Mouse (Mus musculus) liver, embryonic 14.5 days (tissue): ENCODE results near the gene Igdcc3. TPM values are rescaled to one million over a fixed set of nuclear protein-coding genes. Genes with fewer than 3 reads are reported as not detected.
A peak's percentile ranks its signal among the peaks of the same experiment; 100 is the strongest.

Experiments
- ATAC-seq: fragments of 200-750 bp; cut with Nextera tagmentation; 2 replicates; pipeline ENCODE4 v1.8.0; 2017; ENCODE audit warnings: moderate number of reproducible peaks, mild to moderate bottlenecking, moderate library complexity; ENCODE audit not compliant: insufficient read depth
- DNase-seq, 3 experiments: peaks; one replicate each; pipeline ENCODE4 v3.0.0-alpha.2; 2012 to 2013; ENCODE audit warnings: low read depth in 3 of 3, low spot score in 3 of 3
- H3K27ac ChIP-seq: fragments of 300-500 bp; sonication (generic); 2 replicates; pipeline ENCODE4 v1.5.1; 2014; ENCODE audit warnings: moderate library complexity, mild to moderate bottlenecking, control low read depth, inconsistent platforms
- H3K27me3 ChIP-seq: fragments of 300-500 bp; sonication (generic); 2 replicates; pipeline ENCODE4 v1.6.1; 2014; ENCODE audit warnings: mild to moderate bottlenecking, low read length, moderate library complexity; ENCODE audit not compliant: control insufficient read depth, insufficient read depth
- H3K36me3 ChIP-seq: fragments of 300-500 bp; sonication (generic); replicated peaks from 2 replicates; pipeline ENCODE4 v1.6.1; 2014; ENCODE audit warnings: low read depth; ENCODE audit not compliant: control insufficient read depth, insufficient read depth
- H3K4me1 ChIP-seq, 2 experiments: fragments of 200-500 bp in 1 of 2; fragments of 300-500 bp in 1 of 2; sonication (generic) in 1 of 2; replicated peaks; 2 replicates each; pipeline ENCODE4 v1.6.1; 2012 to 2014; ENCODE audit warnings: antibody characterized with exemption in 1 of 2, inconsistent platforms in 1 of 2, low read length in 1 of 2; ENCODE audit not compliant: control insufficient read depth in 2 of 2, insufficient read depth in 2 of 2
- H3K4me2 ChIP-seq: fragments of 300-500 bp; sonication (generic); 2 replicates; pipeline ENCODE4 v1.6.1; 2014; ENCODE audit warnings: low read depth, mild to moderate bottlenecking, control low read depth, moderate library complexity
- H3K4me3 ChIP-seq, 2 experiments: fragments of 200-500 bp in 1 of 2; fragments of 300-500 bp in 1 of 2; sonication (generic) in 1 of 2; 2 replicates each; pipeline ENCODE4 v1.5.1; 2012 to 2014; ENCODE audit warnings: low read depth in 2 of 2, low read length in 2 of 2, mild to moderate bottlenecking in 2 of 2, control low read depth in 1 of 2, inconsistent platforms in 1 of 2, moderate library complexity in 1 of 2; ENCODE audit not compliant: insufficient read depth in 1 of 2
- H3K9ac ChIP-seq: fragments of 300-500 bp; sonication (generic); replicated peaks from 2 replicates; pipeline ENCODE4 v1.6.1; 2014; ENCODE audit warnings: mild to moderate bottlenecking, control low read depth, moderate library complexity
- H3K9me3 ChIP-seq: fragments of 300-500 bp; sonication (generic); 2 replicates; pipeline ENCODE4 v1.6.1; 2016; ENCODE audit warnings: low read length, mixed read lengths; ENCODE audit not compliant: control insufficient read depth
- CTCF ChIP-seq: IDR thresholded peaks from 2 replicates; pipeline ENCODE4 v1.5.1; 2016; ENCODE audit warnings: antibody characterized with exemption, low read depth, control low read depth
- EP300 ChIP-seq: IDR thresholded peaks from 2 replicates; pipeline ENCODE4 v1.6.1; 2016; ENCODE audit warnings: antibody characterized with exemption, low read depth
- WGBS: fragments of 180-500 bp; shearing (Covaris S2); extraction: QIAGEN DNeasy Blood & Tissue Kit; methylation state at CpG from one replicate; pipeline ENCODE4 v1.1.7; 2014; ENCODE audit not compliant: insufficient replicate concordance; 5-methylcytosine and 5-hydroxymethylcytosine counted together
- polyA plus RNA-seq, 2 experiments: library from polyadenylated mRNA; depleted of rRNA in 1 of 2; stranded (reverse) in 1 of 2; unstranded in 1 of 2; fragments of >200 nt; fragmentation: Nextera tagmentation in 1 of 2; extraction: Ambion mirVana in 1 of 2; gene quantifications; 2 replicates each; pipeline versions ENCODE4 v1.2.1 to v1.2.3; 2012 to 2014

Gene Igdcc3
- polyA plus RNA-seq, 2 experiments = 0.06 TPM

DNA sequence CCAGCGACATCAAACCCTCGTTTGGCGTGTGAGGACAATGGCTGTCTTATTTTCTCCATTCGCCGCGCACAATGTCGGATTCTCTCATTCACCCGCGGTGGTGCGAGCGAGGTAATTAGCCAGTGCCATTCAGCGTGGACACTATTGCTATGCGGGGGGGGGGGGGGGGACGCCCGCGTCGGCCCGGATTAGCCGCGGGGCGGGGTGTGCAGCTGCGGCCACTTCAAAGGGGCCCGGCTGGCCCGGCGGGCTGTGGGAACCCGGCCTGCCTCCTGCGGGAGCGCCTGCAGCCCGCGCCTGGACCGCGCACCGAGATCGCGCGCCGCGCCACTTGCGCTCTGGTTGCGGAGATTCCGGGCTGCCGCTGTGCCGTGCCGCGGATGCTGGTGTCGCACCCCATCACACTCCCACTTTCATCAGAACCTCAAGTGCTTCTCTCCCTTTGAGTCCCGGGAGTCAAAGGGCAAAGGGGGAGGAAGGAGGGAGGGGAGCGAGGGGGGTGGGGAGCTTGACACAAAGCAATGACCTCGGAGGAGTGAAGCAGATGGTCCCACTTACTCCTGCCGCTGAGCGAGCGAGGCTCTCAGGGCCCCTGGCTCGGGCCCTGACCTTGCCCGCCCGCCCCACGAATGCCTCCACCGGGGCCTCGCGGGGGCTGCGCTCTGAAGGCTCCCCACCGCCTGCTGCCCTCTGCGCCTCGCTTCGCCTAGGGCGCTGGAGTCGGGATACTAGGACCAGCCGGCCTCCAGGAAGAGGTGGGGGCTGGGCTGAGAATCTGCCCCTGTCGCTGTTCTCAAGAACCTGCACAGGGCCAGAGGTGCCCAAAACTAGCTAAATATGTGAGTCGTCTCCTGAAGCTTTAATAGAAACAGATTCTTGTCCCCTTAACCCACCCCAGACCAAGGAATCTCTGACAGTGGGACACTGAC lies 22.0 kb downstream of the Igdcc3 start:
- Histone ChIP-seq H3K4me1 (no peaks in the 10 kb centered on the region), H3K36me3 (no peaks in the 10 kb centered on the region)

DNA sequence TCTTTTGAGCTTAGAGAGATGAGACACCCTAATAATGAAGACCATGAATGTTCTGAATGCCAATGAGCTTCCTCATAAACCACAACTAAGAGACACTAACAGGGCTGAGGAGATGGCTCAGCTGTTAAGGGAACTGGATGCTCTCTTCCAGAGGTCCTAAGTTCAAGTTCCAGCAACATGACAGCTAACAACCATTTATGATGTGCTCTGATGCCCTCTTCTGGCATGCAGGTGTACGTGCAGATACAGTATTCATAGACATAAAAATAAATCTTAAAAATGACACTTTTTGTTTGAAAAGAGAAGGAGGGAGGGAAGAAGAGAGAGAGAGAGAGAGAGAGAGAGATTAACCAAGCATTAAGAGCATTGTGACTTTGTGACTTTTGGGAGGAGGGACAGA lies 23.9 kb downstream of the Igdcc3 start:
- ATAC-seq (no peak), DNase-seq (peak in 1 of 3 experiments; percentile 4)
- no peak overlapping the region for H3K9ac ChIP-seq
- no peak for TF ChIP-seq EP300
- peak; percentile 53; the same call in 1 of the 2 replicates for TF ChIP-seq CTCF
- no peaks in the 10 kb centered on the region for H3K9me3 ChIP-seq
- no peak overlapping the region for H3K27ac ChIP-seq
- no peaks in the 10 kb centered on the region for H3K36me3 ChIP-seq
- H3K4me2 ChIP-seq = no peak overlapping the region
- WGBS = 19% methylated on average over 1 of the region's 1 CpGs
- no peaks in the 10 kb centered on the region for H3K4me1 ChIP-seq
- H3K27me3 ChIP-seq = peaks cover 45% of the 10 kb centered on the region
- H3K4me3 ChIP-seq = no peak overlapping the region

More for the DNA sequence above, 22.0 kb downstream of the Igdcc3 start:
- Histone ChIP-seq H3K4me3 (peak overlapping the region; percentile 10 to 15; a peak in 3 of 4 replicates), H3K4me2 (peak overlapping the region; percentile 34), H3K9ac (no peak overlapping the region), H3K9me3 (no peaks in the 10 kb centered on the region), H3K27me3 (peaks cover 55% of the 10 kb centered on the region), H3K27ac (no peak overlapping the region)
- no peak for DNase-seq
- TF ChIP-seq CTCF (no peak), EP300 (no peak)
- WGBS = 2% methylated on average over 54 of the region's 69 CpGs
- no peak for ATAC-seq

DNA sequence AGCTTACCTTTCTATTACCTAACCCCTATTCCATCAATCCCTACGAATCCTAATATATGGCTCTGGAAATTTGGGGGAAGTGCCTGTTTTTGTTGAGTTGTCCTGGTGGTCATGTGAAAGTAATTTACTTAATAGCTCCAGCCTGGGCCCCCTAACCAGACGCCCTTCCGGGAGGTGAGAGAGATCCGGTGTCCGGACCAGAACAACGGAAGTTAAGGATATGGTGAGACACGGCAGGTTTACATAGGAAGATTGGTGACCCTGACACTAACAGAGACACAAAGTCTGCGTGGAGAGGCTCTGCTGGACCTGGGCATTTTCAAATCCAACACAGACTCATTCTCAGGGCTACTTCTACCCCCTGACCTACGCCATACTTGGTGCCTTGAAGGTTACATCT lies 25.4 kb downstream of the Igdcc3 start:
- Histone ChIP-seq H3K9me3 (no peaks in the 10 kb centered on the region), H3K36me3 (no peaks in the 10 kb centered on the region), H3K4me3 (no peak overlapping the region), H3K4me1 (no peaks in the 10 kb centered on the region), H3K9ac (no peak overlapping the region), H3K27me3 (peaks cover 30% of the 10 kb centered on the region), H3K4me2 (no peak overlapping the region), H3K27ac (no peak overlapping the region)
- no peak for DNase-seq
- TF ChIP-seq EP300 (no peak), CTCF (no peak)
- 32% methylated on average over 9 of the region's 9 CpGs for WGBS
- ATAC-seq = no peak

DNA sequence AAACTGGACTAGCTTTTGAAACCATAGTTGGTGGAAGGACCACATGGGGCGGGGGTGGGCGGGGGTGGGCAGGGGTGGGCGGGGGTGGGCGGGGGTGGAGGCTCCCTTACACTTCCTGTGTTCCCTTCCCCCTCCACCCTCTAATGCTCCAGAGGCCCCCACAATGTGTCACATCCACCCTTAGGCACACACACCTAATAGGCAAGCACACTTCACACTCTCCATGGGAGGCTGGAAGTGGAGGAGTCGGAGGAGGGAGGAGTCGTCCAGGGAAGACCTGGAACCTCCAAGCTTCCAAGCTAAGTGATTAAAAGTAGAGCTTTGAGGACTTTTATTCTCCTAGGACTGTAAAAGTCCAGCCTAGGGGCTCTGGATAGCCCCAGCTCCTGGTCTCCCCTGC lies 27.5 kb downstream of the Igdcc3 start:
- no peaks in the 10 kb centered on the region for H3K4me1 ChIP-seq
- no peaks in the 10 kb centered on the region for H3K36me3 ChIP-seq
- H3K9me3 ChIP-seq = no peaks in the 10 kb centered on the region
- no peak overlapping the region for H3K9ac ChIP-seq
- TF ChIP-seq CTCF (no peak), EP300 (no peak)
- ATAC-seq = no peak
- H3K27ac ChIP-seq = no peak overlapping the region
- 28% methylated on average over 6 of the region's 6 CpGs for WGBS
- no peak overlapping the region for H3K4me3 ChIP-seq
- H3K27me3 ChIP-seq = peaks cover 9% of the 10 kb centered on the region
- no peak overlapping the region for H3K4me2 ChIP-seq
- no peak for DNase-seq

DNA sequence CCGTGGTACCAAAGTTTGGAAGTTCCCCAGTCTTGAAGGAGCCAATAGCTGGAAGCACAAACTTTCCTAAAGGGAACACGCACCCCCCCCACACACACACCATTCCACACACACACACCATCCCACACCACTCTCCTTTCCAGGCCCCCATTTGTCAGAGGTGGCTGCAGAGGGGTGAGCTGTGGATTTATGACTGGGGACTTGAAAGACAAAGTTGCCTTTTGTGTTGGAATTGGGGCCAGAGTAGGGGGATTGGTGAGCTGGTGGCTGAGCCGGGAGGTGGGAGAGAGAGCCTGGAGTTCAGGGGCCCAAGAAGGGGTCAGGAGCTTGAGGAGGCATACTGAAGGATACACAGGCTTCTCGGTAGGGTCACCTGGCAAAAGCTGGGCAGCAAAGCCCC lies 28.0 kb downstream of the Igdcc3 start:
- no peaks in the 10 kb centered on the region for H3K4me1 ChIP-seq
- peaks cover 5% of the 10 kb centered on the region for H3K27me3 ChIP-seq
- TF ChIP-seq CTCF (no peak), EP300 (no peak)
- H3K9me3 ChIP-seq = no peaks in the 10 kb centered on the region
- 47% methylated on average over 4 of the region's 4 CpGs for WGBS
- H3K4me3 ChIP-seq = no peak overlapping the region
- no peak overlapping the region for H3K4me2 ChIP-seq
- H3K36me3 ChIP-seq = no peaks in the 10 kb centered on the region
- no peak overlapping the region for H3K27ac ChIP-seq
- ATAC-seq = no peak
- DNase-seq = no peak
- H3K9ac ChIP-seq = no peak overlapping the region
